16 mouse cellular contexts compared by ENCODE assay signal in the genomic region with DNA sequence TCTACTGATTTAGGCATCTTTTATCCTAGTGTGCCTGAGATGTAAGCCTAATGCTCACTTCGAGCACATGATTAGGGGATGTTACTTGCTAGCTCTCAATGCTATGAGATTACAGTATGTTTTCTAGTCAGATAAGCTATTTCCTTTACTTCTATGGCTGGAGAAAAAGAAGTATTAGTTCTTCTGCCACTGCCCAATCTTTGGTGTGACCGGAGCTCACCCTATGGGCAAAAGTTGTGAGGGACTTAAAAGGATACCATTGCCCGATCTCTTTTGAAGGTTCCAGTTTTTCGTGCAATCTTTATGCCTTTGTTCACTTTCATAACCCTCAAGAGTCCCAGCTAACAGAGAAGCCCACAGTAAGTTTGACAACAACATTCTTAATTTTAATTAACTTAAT.
"Had no signal": no experiment of that assay in that cellular context is flagged by ENCODE, and none has a peak within 500 bp of the region (broad histone marks: within the 10 kb centered on the region; RNA-seq: fewer than 3 reads in every experiment).

No protein-coding gene starts in this region.

- H3K27me3 ChIP-seq: neural tube, embryonic 12.5 days; neural tube, embryonic 13.5 days; neural tube, embryonic 15.5 days; stomach, embryonic 15.5 days had no signal

- H3K9ac ChIP-seq: neural tube, embryonic 12.5 days; neural tube, embryonic 13.5 days; neural tube, embryonic 15.5 days; stomach, embryonic 15.5 days had no signal

- H3K27ac ChIP-seq: neural tube, embryonic 12.5 days; neural tube, embryonic 13.5 days; neural tube, embryonic 15.5 days; stomach, embryonic 15.5 days had no signal

- H3K4me3 ChIP-seq: neural tube, embryonic 12.5 days; neural tube, embryonic 13.5 days; neural tube, embryonic 15.5 days; stomach, embryonic 15.5 days had no signal

- H3K4me2 ChIP-seq: neural tube, embryonic 12.5 days; neural tube, embryonic 13.5 days; neural tube, embryonic 15.5 days; stomach, embryonic 15.5 days had no signal

- H3K4me1 ChIP-seq: neural tube, embryonic 12.5 days; neural tube, embryonic 13.5 days; neural tube, embryonic 15.5 days; stomach, embryonic 15.5 days had no signal

- H3K9me3 ChIP-seq: neural tube, embryonic 12.5 days; neural tube, embryonic 13.5 days; neural tube, embryonic 15.5 days; stomach, embryonic 15.5 days had no signal

- DNase-seq: retina, postnatal 1 day; right cerebral cortex, adult 18-20 months; right cerebral cortex, postnatal 14 days; right cerebral cortex, postnatal 25 days; right cerebral cortex, postnatal 4 days; spleen, adult 18-20 months; thymus, adult 18-20 months; thymus, adult 2 months; thymus, postnatal 14 days; thymus, postnatal 25 days; thymus, postnatal 36 days; thymus, postnatal 4 days had no signal

- H3K36me3 ChIP-seq: neural tube, embryonic 12.5 days; neural tube, embryonic 13.5 days; neural tube, embryonic 15.5 days; stomach, embryonic 15.5 days had no signal
